Mouse (Mus musculus): ENCODE results near the gene Gm4553. TPM values are rescaled to one million over a fixed set of nuclear protein-coding genes. Genes with fewer than 3 reads are reported as not detected.
"Not testable (repeated sequence)": the region's sequence is repeated elsewhere in the genome, so short reads cannot be mapped to it uniquely, and the experiment has no call there.

The Gm4553 gene
- total RNA-seq (2021) = not detected
- long read RNA-seq, experiment 1 = 0 reads
- long read RNA-seq, experiment 2 = 0 reads

DNA sequence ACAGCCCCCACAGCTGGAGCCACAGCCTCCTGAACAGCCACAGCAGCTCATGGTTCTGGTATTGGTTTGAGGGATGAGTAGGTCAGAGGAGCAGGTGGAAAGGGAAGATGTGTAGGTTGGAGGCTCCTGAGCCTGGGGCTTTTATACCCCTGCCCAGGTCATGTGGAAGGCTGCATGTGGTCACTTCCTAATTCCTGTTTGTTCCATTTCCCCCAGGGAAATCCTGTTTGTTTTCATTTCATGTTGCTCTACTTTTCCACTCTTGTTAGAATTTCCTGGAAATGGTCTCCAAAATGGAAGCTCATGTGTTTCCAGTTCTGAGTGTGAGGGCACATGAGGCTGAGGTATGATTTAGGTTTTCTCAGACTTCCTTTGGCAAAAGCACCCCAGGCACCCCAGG, at the start of gene Gm4553:
Gene Gm4553 (minus strand): TSS at position 101 of the 400 bp plus-strand sequence.
- DNase-seq = not testable (repeated sequence)

DNA sequence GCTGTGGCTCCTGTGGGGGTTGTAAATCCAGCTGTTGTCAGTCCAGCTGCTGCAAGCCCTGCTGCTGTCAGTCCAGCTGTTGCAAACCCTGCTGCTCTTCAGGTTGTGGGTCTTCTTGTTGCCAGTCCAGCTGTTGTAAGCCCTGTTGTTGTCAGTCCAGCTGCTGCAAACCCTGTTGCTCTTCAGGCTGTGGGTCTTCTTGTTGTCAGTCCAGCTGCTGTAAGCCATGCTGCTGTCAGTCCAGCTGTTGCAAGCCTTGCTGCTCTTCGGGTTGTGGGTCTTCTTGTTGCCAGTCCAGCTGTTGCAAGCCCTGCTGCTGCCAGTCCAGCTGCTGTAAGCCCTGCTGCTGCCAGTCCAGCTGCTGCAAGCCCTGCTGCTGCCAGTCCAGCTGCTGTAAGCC, 46.6 kb upstream of the Gm4553 start:
- not testable (repeated sequence) for DNase-seq

DNA sequence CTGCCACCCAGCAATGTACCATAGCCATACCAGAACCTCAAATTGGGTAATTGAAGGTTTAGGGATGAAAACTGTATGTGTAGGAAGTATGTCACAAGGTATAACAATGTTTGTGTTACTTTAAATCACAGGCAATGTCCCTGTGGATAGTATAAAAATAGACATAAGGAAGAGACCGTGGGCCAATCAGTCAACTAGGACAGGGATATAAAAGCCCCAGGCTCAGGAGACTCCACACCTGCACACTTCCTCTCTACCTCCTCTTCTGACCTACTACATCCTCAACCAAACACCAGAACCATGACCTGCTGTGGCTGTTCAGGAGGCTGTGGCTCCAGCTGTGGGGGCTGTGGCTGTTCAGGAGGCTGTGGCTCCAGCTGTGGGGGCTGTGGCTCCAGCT, 46.0 kb upstream of the Gm4553 start, which contains the start of gene Gm7579:
Gene Gm7579 (plus strand): TSS at position 301 of the 400 bp plus-strand sequence.
- no peak for DNase-seq

DNA sequence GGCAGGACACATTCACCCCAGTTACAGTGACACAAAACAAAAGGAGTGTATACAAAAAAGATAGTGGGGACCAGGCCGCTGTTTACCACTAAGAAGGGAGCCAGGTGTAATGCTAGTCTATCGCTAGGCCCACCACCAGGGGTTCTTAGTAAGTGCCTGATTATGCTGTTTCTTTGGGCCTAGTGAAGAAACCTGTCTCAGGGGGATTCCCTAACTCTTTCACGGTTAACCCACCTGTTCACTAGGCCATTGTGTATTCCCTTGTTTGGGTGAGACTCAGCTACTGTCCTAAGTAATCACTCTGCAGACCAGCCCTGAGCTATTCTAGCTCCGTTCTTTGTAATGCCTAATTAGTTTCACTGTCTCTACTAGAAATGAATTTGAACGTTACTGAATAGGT, 41.4 kb upstream of the Gm4553 start:
- DNase-seq = not testable (repeated sequence)

DNA sequence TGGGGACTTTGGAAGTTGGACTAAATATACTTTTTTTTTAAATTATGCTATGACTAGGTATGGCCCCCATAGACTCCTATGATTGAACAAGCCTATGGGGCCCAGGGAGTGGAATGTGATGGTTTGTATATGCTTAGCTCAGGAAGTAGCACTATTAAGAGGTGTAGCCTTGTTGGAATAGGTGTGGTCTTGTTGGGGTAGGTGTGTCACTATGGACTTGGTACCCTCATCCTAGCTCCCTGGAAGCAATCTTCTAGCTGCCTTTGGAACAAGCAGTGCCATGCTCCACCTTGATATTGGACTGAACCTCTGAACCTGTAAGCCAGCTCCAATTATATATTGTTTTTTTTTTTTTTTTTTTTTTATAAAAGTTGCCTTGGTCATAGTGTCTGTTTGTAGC, 39.9 kb upstream of the Gm4553 start:
- DNase-seq = no peak

DNA sequence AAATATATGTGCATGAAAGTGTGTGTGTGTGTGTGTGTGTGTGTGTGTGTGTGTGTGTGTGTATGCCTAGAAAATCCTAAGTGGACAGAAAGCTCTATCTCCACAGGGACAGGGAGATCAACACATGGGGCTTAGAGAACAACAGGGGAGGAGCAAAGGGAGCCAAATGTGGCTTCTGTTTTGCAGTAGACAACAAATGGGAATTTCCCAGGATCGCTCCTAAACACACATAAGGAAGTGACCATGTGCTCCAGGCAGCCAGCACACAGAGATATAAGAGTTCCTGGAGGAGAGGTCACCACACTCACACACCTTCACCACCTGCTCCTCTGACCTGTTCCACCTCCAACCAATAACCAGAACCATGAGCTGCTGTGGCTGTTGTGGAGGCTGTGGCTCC, 35.5 kb upstream of the Gm4553 start, which contains the start of gene Krtap5-3:
Gene Krtap5-3 (plus strand): TSS at position 301 of the 400 bp plus-strand sequence.
- DNase-seq = no peak

DNA sequence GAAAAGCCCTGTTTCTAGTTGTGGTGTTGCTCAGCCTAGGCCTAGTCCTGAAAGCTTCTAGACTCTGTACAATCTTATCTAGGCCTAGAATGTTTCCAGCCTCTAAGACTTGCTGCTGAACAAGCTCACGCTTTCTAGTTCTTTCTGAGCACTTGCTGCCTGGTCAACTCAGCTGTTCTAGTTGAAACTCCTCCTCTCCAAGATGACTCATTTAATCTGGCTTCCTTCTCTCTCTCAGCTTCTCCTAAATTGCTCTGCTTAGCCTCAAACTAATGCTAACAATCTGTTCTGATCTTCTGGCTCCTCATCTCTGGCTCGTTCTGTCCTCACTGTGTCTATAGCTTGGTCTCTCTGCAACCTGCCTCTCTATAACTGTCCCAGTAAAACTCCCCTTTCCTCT, 33.2 kb upstream of the Gm4553 start:
- DNase-seq = no peak

DNA sequence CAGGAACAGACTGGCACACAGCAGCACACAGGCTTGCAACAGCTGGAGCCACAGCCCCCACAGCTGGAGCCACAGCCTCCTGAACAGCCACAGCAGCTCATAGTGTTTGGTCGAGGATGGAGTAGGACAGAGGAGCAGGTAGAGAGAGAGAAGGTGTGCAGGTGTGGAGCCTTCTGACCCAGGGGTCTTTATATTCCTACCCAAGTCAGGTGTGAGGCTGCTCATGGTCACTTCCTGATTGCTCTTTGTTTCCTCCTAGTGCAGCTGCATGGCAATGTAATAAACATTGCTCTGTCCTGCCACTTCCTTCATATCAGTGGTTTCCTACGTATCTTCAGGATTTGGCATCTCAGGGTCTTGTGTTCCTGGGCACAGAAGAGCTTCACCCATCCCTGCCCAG, 24.8 kb upstream of the Gm4553 start, which contains the start of gene Gm10153:
Gene Gm10153 (minus strand): TSS at position 101 of the 400 bp plus-strand sequence.
- no peak for DNase-seq

DNA sequence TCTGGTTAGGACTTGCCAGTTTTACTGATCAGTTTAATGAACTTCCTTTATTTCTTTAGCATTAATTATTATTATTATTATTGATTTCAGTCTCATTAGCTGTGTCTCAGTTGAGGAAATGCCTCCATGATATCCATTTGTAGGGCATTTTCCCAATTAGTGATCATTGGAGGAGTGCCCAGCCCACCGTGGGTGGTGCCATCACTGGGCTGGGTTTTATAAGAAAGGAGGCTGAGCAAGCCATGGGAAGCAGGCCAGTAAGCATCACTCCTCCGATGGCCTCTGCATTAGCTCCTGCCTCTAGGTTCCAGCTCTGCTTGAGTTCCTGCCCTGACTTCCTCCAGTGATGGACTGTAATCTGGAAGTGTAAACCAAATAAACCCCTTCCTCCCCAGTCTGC, 22.6 kb upstream of the Gm4553 start:
- DNase-seq = no peak

DNA sequence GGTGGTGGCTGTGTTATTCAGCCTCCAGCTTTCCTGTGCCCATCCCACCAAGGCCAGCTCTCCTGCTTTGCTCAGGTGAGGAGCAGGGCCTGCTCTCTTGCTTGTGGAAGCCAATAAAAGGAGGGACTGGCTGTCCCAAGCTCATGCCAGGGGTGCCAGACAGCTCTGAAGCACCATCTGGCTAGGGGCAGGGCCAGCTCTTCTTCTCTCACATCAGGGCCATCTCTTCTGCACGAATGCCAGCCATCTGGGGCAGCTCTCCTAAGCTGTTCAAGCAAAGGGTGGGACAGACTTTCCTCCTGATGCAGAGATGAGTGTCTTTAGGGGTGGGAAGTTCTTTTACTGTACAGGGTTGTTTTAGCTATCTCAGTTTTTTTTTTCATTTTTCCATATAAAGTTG, 15.5 kb upstream of the Gm4553 start:
- no peak for DNase-seq

DNA sequence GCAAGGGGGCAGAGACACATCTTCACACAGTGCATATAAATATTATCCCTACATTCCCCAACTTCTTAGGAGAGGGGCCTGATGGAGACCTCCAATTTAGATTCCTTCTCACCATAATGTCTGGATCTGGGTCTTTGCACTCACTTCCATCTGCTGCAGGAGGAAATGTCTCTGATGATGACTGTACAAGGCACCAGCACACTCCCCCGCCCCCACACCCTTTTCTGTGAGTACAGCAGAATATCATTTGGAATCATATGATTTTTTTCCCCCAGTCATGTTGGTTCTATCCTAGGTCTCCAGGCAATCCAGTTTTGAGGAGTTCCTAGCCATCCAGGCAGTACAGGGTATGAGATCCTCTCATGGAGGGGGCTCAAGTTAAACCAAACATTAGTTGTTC, 13.1 kb upstream of the Gm4553 start:
- DNase-seq = no peak

DNA sequence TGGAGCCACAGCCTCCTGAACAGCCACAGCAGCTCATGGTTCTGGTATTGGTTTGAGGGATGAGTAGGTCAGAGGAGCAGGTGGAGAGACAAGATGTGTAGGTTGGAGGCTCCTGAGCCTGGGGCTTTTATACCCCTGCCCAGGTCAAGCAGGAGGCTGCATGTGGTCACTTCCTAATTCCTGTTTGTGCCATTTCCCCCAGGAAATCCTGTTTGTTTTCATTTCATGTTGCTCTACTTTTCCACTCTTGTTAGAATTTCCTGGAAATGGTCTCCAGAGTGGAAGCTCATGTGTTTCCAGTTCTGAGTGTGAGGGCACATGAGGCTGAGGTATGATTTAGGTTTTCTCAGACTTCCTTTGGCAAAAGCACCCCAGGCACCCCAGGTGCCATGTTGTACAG, 10.4 kb upstream of the Gm4553 start, which contains the start of gene Krtap5-2:
Gene Krtap5-2 (minus strand): TSS at position 101 of the 400 bp plus-strand sequence.
- DNase-seq = not testable (repeated sequence)

DNA sequence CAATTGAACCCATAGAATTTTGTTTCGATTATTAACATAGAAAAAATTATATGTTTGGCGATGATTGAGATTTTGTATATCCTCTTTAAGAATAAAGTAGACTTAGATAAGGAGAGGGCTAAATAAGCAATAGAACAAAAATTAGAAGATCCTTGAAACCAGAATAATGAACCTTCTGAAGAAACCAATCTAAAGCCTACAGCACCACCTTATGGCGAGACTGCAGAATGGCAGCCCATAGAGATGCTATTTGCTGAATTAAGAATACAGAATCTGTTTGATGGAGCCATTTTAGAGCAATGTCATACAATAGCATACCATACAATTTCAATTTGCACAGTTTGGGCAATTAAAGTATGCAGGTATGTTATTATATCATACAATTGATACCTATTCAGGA, 4.3 kb upstream of the Gm4553 start:
- DNase-seq = no peak

DNA sequence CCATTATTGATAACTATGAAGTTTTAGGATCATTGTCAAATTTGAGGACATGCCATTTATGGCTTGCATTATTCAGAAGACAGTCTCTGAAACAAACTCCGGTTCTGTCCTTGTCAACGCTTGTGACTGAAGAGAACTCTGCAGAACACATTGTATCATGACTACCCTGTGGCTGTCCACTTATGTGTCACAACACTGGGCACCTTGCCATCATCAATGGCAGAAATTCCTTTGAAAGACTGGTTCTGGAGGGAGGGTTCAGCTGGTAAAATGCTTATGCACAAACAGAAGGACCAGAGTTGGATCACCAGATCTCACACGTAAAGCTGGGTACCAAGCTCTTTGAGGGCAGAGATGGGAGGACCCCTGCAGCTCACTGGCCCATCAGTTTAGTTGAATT, 6.2 kb downstream of the Gm4553 start:
- peak; percentile 18 for DNase-seq

DNA sequence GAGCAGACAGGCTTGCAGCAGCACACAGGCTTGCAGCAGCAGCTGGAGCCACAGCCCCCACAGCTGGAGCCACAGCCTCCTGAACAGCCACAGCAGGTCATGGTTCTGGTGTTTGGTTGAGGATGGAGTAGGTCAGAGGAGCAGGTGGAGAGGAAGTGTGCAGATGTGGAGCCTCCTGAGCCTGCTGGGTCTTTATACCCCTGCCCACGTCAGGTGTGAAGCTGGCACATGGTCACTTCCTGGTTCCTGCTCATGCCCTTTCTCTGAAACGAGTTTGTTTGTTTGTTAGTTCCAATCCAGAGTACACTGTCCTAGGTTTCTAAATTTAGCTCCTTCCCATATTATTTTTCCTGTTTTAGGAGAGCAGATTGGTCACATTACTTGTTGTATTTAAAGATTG, 8.5 kb downstream of the Gm4553 start, which contains the start of gene Gm29735:
Gene Gm29735 (minus strand): TSS at position 101 of the 400 bp plus-strand sequence.
- DNase-seq = not testable (repeated sequence)

DNA sequence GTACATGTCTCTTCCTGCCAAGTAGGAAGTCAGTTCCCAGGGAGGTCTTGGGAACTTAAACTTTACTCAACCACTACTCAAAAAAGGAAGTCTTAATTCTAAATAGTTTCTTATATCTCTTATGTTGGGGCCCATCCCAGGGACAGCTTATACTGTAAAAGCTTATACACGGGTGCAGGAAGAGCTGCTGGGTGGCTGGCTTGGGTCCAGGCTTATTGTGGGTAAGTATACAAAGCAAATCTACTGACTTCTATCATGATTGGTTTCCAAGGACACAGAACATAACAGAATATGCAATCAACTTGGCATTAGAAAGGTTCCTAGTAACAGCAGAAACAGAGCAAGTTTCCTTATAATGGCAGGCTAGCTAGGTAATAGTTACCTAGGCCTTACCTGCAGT, 10.2 kb downstream of the Gm4553 start:
- no peak for DNase-seq

DNA sequence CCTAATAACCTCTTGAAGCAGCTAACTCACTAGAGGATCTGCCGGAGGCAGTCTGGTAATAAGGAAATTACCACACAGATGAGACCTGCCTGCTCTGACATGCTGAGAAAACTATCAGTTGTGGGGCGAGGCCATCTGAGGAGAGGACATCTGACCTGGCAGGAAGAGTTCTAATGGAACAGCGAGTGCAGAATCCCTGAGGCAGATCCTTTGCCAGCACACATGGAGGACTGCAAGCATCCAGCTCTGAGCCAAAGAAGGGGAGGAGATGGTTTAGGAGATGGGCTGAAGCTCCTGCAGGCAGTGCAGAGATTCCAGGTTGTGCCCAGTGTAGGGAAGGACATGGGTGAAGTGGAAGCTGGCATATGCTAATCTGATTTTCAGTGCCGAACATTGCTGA, 13.3 kb downstream of the Gm4553 start:
- no peak for DNase-seq

DNA sequence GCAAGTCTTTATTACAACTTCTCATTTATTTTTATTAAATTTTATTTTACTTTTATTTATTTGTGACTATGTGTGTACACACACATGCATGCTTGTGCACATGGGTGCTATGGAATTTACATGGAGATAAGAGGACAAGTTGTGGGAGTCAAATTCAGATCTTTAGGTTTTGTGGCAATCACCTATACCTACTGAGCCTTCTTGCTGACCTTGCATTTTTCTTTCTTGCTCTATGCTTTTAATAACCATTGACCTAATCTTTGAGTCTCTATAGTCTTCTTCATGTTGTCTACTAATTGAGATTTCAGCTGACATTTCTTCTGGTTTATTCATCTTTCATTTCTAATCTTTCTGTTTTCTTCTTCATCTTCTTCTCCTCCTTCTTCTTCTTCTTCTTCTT, 16.9 kb downstream of the Gm4553 start:
- DNase-seq = no peak

DNA sequence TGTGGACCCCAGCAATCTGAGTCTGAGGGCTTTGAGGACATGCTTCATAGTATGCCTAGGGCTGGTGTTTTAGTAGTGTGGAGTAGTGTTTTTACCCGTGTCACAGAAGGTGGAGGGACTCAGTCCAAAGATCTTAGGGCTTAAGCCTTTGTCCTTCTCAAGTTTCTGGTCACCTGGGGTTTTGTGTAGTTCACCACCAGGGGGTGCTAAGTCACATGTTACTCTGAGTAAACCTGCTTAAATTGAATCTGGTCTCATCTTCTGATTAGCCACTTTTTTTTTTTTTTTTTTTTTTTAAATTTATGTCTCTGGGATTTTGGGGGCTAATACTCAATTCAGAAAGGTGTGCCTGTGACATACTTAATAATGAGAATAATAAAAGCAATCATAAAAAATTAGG, 19.5 kb downstream of the Gm4553 start:
- peak; percentile 71 for DNase-seq

DNA sequence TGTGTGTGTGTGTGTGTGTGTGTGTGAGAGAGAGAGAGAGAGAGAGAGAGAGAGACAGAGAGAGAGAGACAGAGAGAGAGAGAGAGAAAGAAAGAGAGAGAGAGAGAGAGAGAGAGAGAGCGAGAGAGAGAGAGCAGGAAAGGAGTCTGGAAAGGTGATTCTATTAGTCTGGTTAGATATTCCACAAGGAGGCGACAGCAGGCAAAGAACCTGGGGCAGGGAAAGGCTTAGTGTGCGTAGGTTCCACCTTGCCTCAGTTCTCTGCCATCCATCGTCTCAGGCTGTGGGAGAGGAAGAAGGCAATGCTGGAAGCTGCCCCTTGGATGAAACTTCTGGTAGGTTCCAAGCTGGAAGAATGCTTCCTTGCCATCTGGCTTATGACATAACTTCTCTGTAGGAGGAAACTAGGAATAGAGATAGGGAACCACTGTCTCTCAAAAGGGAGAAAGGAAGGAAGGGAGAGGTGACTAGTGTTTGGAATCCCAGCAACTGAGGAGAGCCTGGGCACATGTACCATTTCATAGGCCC, 20.1 kb downstream of the Gm4553 start:
- DNase-seq = no peak

DNA sequence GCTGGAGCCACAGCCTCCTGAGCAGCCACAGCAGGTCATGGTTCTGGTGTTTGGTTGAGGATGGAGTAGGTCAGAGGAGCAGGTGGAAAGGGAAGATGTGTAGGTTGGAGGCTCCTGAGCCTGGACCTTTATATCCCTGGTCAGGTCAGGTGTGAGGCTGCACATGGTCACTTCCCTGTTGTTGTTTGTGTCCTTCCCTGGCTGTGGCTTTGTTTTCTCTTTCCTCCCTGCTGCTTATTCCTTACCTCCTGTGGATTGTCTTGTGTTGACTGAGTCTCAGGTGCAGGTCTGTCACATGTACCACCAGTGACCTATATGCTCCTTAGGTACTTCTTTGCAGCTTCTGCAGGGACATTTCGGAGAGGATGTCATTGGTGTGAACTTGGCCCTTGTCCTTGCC, 21.0 kb downstream of the Gm4553 start, which contains the start of gene Gm45337:
Gene Gm45337 (minus strand): TSS at position 101 of the 400 bp plus-strand sequence.
- no peak for DNase-seq

DNA sequence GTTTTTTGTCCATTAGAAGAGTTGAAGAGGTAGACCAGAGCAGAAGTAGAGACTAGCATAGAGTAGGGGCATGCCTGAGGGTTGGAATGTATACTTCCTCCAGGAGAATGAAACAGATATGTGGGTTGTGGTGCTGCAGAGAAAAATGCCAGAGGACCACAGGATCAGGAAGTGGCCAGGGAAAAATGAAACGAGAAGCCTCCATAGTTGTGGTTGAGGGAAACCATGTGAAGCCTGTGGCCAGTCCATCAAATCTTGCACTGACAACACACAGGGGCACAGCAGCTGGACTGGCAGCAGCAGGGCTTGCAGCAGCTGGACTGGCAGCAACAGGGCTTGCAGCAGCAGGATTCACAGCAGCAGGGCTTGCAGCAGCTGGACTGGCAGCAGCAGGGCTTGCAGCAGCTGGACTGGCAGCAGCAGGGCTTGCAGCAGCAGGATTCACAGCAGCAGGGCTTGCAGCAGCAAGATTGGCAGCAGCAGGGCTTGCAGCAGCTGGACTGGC, 22.0 kb downstream of the Gm4553 start:
- not testable (repeated sequence) for DNase-seq

DNA sequence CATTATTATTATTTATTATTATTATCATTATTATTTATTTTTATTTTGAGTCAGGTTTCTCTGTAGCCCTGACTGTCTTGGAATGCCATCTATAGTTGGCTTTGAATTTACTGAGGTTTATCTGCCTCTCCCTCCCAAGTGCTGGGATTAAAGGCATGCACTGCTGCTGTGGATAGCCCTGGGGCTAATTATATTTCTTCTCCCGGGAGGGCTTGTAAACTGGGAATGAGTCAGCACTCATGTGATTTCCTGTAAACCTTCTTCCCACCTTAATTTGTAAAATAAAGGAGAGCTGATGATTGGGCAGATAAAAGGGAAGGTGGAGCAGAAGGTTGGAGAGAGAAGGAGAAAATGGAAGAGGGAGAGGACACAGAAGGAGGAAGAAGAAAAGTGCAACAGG, 24.8 kb downstream of the Gm4553 start:
- no peak for DNase-seq

DNA sequence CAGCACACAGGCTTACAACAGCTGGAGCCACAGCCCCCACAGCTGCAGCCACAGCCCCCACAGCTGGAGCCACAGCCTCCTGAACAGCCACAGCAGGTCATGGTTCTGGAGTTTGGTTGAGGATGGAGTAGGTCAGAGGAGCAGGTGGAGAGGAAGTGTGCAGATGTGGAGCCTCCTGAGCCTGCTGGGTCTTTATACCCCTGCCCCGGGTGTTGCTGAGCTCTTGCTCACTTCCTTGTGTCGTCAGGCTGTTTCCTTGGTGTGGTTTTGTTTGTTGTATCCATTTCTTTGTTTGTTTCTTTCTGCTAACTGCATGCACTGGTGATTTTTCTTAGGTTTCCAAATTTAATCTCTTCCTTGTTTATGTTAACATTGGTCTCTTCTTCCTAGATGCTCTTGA, 29.6 kb downstream of the Gm4553 start, which contains the start of gene Gm39115:
Gene Gm39115 (minus strand): TSS at position 101 of the 400 bp plus-strand sequence.
- DNase-seq = not testable (repeated sequence)

Data from adrenal gland, postnatal 10 days (tissue).